Comparison of ENCODE assay signal across 8 mouse cellular contexts in genomic region chr5:41768382-41769040, GRCm38 (mm10). TPM values are rescaled to one million over a fixed set of nuclear protein-coding genes. Genes with fewer than 3 reads are reported as not detected.
DNase-seq lines count a peak whose midpoint lies in the region; ATAC-seq lines count a peak whose summit lies in the region.

No protein-coding gene starts in this region.

- no peak overlapping the region for H3K9ac ChIP-seq in hindbrain, embryonic 12.5 days

- H3K4me3 ChIP-seq in hindbrain, embryonic 12.5 days: no peak overlapping the region

- H3K36me3 ChIP-seq in hindbrain, embryonic 12.5 days: no peaks in the 10 kb centered on the region

- no peak overlapping the region for H3K27ac ChIP-seq in hindbrain, embryonic 12.5 days

- peak overlapping the region; percentile 37 for H3K4me2 ChIP-seq in hindbrain, embryonic 12.5 days (replicated peaks)

- 5% methylated on average over 21 of the region's 21 CpGs for WGBS in hindbrain, embryonic 12.5 days

- H3K27me3 ChIP-seq in hindbrain, embryonic 12.5 days: peaks cover 59% of the 10 kb centered on the region

- H3K9me3 ChIP-seq in hindbrain, embryonic 12.5 days (replicated peaks): no peaks in the 10 kb centered on the region

- peak; percentile 94 for DNase-seq in MN1 (ENCODE audit: low spot score)
- DNase-seq in cerebellum, adult 9-11 months: peak; percentile 74
- peak; percentile 53 to 85 for DNase-seq in frontal cortex, postnatal 10 days (ENCODE audit: low spot score in 2 of 2)
- peak; percentile 83 to 92 for DNase-seq in layer of hippocampus, postnatal 14 days (ENCODE audit: low spot score in 2 of 2)
- peak; percentile 93 for DNase-seq in lung, postnatal 14 days
- peak; percentile 68 for DNase-seq in retina, adult 2 months (ENCODE audit: low read depth, low spot score)
- DNase-seq in thymus, postnatal 36 days: peak; percentile 77 to 86

- peak; percentile 63 for ATAC-seq in hindbrain, embryonic 12.5 days (ENCODE audit: low FRiP score)

- peaks cover 21% of the 10 kb centered on the region for H3K4me1 ChIP-seq in hindbrain, embryonic 12.5 days

RNA-seq across cellular contexts. Expression of gene Nkx3-2, which starts 4.2 kb away (rescaled TPM):
- polyA plus RNA-seq in hindbrain, embryonic 12.5 days (2016; fragmentation: Nextera tagmentation; extraction: Ambion mirVana): 2.4 and 5.6 TPM in 2 replicates
- total RNA-seq in layer of hippocampus, postnatal 14 days (2021): not detected
